Mouse (Mus musculus) midbrain, postnatal 0 days (tissue): ENCODE results near the gene Mrpl55. TPM values are rescaled to one million over a fixed set of nuclear protein-coding genes. Genes with fewer than 3 reads are reported as not detected.
A peak's percentile ranks its signal among the peaks of the same experiment; 100 is the strongest.

Experiments used
- ATAC-seq: fragments of 200-750 bp; cut with Nextera tagmentation; 2 replicates; pipeline ENCODE4 v1.8.0; 2017; ENCODE audit warnings: moderate number of reproducible peaks, mild to moderate bottlenecking, moderate TSS enrichment, moderate library complexity; ENCODE audit not compliant: low FRiP score
- DNase-seq: peaks from one replicate; pipeline ENCODE4 v3.0.0-alpha.2; 2015; ENCODE audit warnings: low spot score
- H3K27ac ChIP-seq: fragments of 300-500 bp; sonication (generic); 2 replicates; pipeline ENCODE4 v1.5.1; 2014; ENCODE audit warnings: low read depth, mild to moderate bottlenecking, low read length, mixed read lengths
- H3K27me3 ChIP-seq: fragments of 300-500 bp; sonication (generic); 2 replicates; pipeline ENCODE4 v1.6.1; 2014; ENCODE audit warnings: low read length, control low read depth, mixed read lengths; ENCODE audit not compliant: insufficient read depth
- H3K36me3 ChIP-seq: fragments of 300-500 bp; sonication (generic); 2 replicates; pipeline ENCODE4 v1.6.1; 2014; ENCODE audit warnings: low read length, control low read depth, mixed read lengths; ENCODE audit not compliant: insufficient read depth
- H3K4me1 ChIP-seq: fragments of 300-500 bp; sonication (generic); 2 replicates; pipeline ENCODE4 v1.6.1; 2014; ENCODE audit warnings: mild to moderate bottlenecking, control low read depth, antibody characterized with exemption, low read length, mixed read lengths; ENCODE audit not compliant: insufficient read depth
- H3K4me2 ChIP-seq: fragments of 300-500 bp; sonication (generic); 2 replicates; pipeline ENCODE4 v1.6.1; 2014; ENCODE audit warnings: low read depth, mild to moderate bottlenecking, low read length, mixed read lengths; ENCODE audit not compliant: poor library complexity, severe bottlenecking
- H3K4me3 ChIP-seq: fragments of 300-500 bp; sonication (generic); 2 replicates; pipeline ENCODE4 v1.5.1; 2014; ENCODE audit warnings: low read depth, mild to moderate bottlenecking, low read length, moderate library complexity
- H3K9ac ChIP-seq: fragments of 300-500 bp; sonication (generic); replicated peaks from 2 replicates; pipeline ENCODE4 v1.6.1; 2014; ENCODE audit warnings: mild to moderate bottlenecking, low read length, moderate library complexity, mixed read lengths; ENCODE audit not compliant: poor library complexity, severe bottlenecking
- H3K9me3 ChIP-seq: fragments of 300-500 bp; sonication (generic); 2 replicates; pipeline ENCODE4 v1.6.1; 2016; ENCODE audit warnings: low read length, control low read depth
- CTCF ChIP-seq: IDR thresholded peaks from 2 replicates; pipeline ENCODE4 v1.5.1; 2016; ENCODE audit warnings: antibody characterized with exemption, mild to moderate bottlenecking
- WGBS: fragments of 180-500 bp; shearing (Covaris S2); extraction: QIAGEN DNeasy Blood & Tissue Kit; methylation state at CpG from one replicate; pipeline ENCODE4 v1.1.7; 2014; 5-methylcytosine and 5-hydroxymethylcytosine counted together
- polyA plus RNA-seq: library from polyadenylated mRNA; unstranded; fragments of >200 nt; fragmentation: Nextera tagmentation; extraction: Ambion mirVana; gene quantifications from 2 replicates; pipeline ENCODE4 v1.2.1, GENCODE M21; 2015
- total RNA-seq: library from RNA; depleted of rRNA; stranded (reverse); fragments of >200 nt; gene quantifications from 2 replicates; pipeline ENCODE4 v1.2.3, GENCODE M21; 2014

The Mrpl55 gene
- total and polyA plus RNA-seq, 2 experiments from 2014 or later, result 80.6 to 104 TPM

DNA sequence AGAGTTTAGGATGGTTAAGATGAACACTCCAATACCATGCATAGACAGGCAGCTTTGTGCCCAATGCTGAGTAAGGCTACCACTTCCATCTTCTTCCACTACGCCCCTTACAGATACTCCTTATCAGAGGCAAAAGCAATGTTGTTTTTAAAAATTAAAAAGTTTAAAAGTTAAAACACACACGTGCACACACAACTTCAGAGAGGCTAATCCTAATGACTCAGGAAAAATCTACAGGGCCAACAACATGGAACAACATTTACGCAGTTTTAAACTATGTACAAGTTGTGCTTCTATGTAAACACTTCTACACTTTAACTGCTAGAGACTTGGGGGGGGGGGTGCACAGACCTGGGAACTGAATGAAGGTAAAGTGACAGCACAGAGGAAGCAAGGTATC is 21.7 kb downstream of the Mrpl55 start:
- Histone ChIP-seq H3K27me3 (no peaks in the 10 kb centered on the region), H3K9ac (no peak overlapping the region), H3K4me1 (peaks cover 15% of the 10 kb centered on the region), H3K4me2 (no peak overlapping the region), H3K9me3 (no peaks in the 10 kb centered on the region), H3K36me3 (no peaks in the 10 kb centered on the region), H3K4me3 (no peak overlapping the region), H3K27ac (no peak overlapping the region)
- no peak for TF ChIP-seq CTCF
- ATAC-seq, result no peak
- 92% methylated on average over 3 of the region's 3 CpGs for WGBS
- DNase-seq, result no peak

DNA sequence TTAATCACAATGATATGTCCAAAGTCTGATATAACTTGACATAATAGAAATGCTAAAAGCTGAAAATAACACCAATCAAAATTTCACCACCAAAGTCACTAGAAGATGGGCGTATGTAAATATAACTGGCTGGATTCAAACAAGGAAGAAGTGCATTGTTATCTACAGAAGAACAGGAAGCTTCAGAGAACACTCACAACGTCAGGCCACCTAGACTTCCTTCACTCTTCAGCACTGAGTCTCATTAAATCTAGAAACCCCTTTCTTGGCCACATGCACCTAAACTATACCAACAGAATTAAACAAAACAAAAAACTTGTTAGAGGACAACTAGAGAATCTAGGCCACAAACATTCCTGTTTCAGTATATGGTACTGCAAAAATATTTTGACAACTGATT is 22.2 kb downstream of the Mrpl55 start:
- no peaks in the 10 kb centered on the region for H3K36me3 ChIP-seq
- no peak overlapping the region for H3K4me2 ChIP-seq
- no peak overlapping the region for H3K4me3 ChIP-seq
- H3K27me3 ChIP-seq, result no peaks in the 10 kb centered on the region
- no peak for TF ChIP-seq CTCF
- no peak overlapping the region for H3K27ac ChIP-seq
- DNase-seq (no peak), ATAC-seq (no peak)
- H3K9me3 ChIP-seq, result no peaks in the 10 kb centered on the region
- 70% methylated on average over 2 of the region's 2 CpGs for WGBS
- no peak overlapping the region for H3K9ac ChIP-seq
- H3K4me1 ChIP-seq, result peaks cover 15% of the 10 kb centered on the region

DNA sequence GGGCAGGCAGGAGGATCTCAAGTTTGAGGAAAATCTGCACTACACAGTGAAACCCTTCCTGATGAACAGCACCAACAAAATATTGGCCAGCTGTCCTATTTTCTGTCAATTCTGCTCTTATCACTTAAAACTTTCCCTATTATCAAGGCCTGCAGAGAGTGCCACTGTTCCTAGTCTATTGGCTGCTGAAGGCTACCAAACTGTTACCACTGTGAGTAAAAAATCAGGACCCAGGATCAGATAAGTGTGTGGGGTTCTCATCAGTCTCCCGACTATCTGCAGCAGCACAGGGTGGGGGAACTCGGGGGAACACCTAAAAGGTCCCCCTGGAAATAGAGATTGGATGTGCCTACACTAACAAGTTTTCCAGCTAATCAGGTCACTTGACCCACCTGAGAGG is 22.9 kb downstream of the Mrpl55 start:
- Histone ChIP-seq H3K27ac (no peak overlapping the region), H3K4me2 (no peak overlapping the region), H3K9ac (no peak overlapping the region), H3K4me1 (peaks cover 15% of the 10 kb centered on the region), H3K9me3 (no peaks in the 10 kb centered on the region), H3K36me3 (no peaks in the 10 kb centered on the region), H3K4me3 (no peak overlapping the region), H3K27me3 (no peaks in the 10 kb centered on the region)
- no peak for TF ChIP-seq CTCF
- DNase-seq (no peak), ATAC-seq (no peak)
- WGBS, result 90% methylated on average over 2 of the region's 2 CpGs

DNA sequence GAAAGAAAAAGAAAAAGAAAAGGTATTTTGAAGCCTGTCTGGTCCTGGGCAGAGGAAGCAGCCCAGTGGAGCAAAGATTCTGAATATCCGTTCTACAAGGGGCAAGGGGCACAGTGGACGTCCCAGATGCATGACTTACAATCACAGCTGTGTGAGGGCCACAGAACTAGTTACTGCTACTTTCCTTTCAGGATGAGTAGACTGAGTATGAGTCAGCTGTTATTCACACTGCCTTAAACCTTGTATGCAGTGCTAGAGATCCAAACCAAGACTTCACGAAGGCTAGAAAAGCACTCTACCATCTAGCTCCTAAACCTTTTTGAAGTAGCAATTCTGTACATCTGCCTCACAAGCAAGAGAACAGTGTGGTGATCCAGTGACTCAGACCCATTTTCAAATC is 24.0 kb downstream of the Mrpl55 start:
- WGBS, result 61% methylated on average over 3 of the region's 3 CpGs
- H3K4me1 ChIP-seq, result peaks cover 15% of the 10 kb centered on the region

DNA sequence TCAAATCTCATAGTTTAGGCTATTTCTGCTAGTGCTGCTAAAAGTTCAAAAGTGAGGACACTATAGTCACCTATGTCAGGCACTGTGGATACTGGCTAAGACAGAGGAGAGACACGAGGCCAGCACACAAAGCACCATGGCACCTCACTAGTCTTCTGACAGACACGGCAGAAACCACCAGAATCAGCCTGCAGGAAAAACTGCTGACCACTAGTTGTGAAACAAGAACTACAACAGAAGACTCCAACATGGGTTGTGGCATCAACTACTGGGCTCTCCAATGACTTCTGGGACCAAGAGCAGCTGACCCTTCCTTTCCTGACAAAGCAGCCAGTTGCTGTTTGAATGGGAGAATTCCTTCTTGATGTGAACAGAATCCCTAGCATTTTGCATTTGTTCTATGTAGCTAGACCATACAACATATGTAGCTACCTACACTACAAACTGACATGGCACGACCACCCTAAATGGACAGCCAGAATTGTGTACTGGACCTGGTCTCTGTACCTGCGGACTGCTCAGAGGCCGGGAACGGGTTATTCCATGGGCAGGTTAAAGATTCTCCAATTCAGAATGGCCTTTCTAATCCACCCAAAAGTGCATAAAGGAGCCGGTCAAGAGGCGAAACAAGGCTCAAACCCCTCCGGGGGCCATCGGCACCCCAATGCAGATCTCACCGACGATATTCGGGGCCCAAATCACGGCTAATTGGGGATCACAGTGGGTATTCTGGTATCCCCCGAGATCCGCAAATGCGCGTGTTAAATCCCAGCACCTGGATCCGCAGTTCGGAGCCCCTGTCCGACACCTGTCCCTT is 24.7 kb downstream of the Mrpl55 start:
- H3K27ac ChIP-seq, result peak overlapping the region; percentile 94
- 0 out of 2 replicates have a peak, but pooled peaks have one; percentile 13 for TF ChIP-seq CTCF
- 4% methylated on average over 21 of the region's 21 CpGs for WGBS

More for the DNA sequence above, 24.0 kb downstream of the Mrpl55 start:
- DNase-seq, result no peak
- Histone ChIP-seq H3K9me3 (no peaks in the 10 kb centered on the region), H3K4me3 (peak overlapping the region; percentile 100), H3K27ac (no peak overlapping the region), H3K4me2 (peak overlapping the region; percentile 91), H3K36me3 (no peaks in the 10 kb centered on the region), H3K27me3 (no peaks in the 10 kb centered on the region), H3K9ac (peak overlapping the region; percentile 98; the same call in 1 of the 2 replicates)
- no peak for TF ChIP-seq CTCF
- ATAC-seq, result no peak

DNA sequence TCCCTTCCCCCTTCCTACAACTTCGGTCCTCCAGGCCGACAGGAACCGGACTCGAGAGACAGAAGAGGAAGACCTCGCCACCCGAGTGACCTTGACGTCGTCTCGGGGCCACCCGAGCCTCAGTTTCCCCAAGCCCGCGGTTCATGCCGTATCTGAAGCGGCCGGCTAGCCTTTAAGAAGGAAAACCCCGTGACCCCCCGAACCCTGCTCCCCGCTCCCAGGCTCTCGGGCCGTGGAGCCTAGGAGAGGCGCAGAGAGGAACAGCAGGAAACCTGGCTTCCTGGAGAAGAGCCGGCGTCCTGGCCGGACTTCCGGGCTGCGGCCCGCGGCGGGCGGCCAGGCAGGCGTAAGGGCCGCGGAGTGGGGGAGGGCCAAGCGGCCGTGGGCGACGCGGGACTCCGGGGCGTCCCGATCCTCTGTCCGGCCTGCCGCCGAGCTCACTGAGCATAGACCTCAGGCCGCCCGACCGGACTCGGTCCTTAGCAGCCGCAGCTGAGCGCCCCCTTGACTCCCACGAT is 25.4 kb downstream of the Mrpl55 start:
- DNase-seq (peak; percentile 52), ATAC-seq (peak; percentile 74)
- Histone ChIP-seq H3K9ac (peak overlapping the region; percentile 98), H3K4me1 (peaks cover 15% of the 10 kb centered on the region), H3K36me3 (no peaks in the 10 kb centered on the region), H3K27ac (peak overlapping the region; percentile 94), H3K4me2 (peak overlapping the region; percentile 91), H3K4me3 (peak overlapping the region; percentile 100), H3K27me3 (no peaks in the 10 kb centered on the region), H3K9me3 (no peaks in the 10 kb centered on the region)
- TF ChIP-seq CTCF, result no peak
- WGBS, result under 1% methylated on average over 41 of the region's 51 CpGs

More for the DNA sequence above, 24.7 kb downstream of the Mrpl55 start:
- H3K4me1 ChIP-seq, result peaks cover 15% of the 10 kb centered on the region
- H3K9ac ChIP-seq, result peak overlapping the region; percentile 98
- no peaks in the 10 kb centered on the region for H3K27me3 ChIP-seq
- ATAC-seq (no peak), DNase-seq (no peak)
- H3K36me3 ChIP-seq, result no peaks in the 10 kb centered on the region
- no peaks in the 10 kb centered on the region for H3K9me3 ChIP-seq
- H3K4me3 ChIP-seq, result peak overlapping the region; percentile 100
- H3K4me2 ChIP-seq, result peak overlapping the region; percentile 91
